Mouse (Mus musculus): ENCODE measurements around the gene Mecr.

Mecr gene

DNA sequence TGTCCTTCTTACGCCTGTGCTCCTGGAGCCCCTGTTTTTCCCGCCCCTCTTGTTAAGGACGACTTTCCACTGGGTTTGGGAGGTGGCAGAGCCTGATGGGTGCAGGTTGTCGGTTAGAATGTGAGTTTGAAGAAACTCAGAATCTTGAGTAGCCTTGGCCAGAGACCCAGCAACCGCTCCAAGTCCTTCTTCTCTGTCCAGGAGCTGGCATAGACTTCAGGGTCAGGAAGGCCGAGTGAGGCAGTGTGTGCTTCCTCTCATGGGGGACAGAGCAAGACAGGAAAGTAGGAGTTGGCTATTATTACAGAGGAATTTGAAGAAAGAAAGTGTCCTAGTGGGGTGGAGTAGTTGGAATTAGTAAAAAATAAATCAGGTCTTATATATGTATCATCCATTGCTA is 40.3 kb downstream of the Mecr start:
- ATAC-seq (ENCODE audit: insufficient number of reproducible peaks, low FRiP score, low TSS enrichment), result no peak

DNA sequence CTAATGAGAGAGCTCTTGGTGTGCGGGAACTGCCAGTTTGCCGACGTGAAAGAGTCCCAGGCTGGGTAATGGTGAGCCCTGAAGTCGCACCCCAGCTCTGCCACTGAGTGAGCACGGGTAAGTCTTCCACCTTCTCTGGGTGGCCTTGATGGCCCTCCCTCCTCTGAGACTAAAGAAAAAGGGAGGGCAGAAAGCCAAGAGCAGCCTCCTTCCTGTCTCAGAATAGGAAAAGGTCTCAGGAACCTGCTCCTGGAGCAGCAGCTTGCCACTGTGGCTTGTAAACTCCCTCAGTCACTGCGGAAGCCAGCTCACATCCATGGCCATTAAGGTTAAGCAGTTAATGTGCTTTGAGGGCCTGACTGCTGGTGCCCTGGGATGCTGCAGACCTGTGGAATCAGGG is 42.1 kb downstream of the Mecr start:
- ATAC-seq (ENCODE audit: insufficient number of reproducible peaks, low FRiP score, low TSS enrichment), result no peak

DNA sequence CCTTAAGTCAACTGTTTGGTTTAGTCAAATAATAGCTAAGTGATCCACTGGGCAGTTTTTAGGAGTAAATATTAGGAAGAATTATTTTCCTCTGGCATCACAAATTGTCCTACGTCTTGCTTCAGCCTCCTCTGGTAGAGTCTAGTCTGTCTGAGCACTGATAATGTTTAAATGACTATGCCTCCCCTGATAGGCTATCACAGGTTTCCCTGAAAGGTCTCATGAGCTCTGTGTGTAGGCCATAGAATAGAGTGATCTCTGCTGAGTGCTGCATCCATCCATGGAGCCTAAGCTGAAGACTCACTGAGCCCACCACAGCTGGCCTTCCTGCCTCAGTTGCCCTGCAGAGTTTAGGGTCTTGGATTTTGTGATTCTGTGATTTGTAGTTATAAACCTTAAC is 45.3 kb downstream of the Mecr start:
- no peak for ATAC-seq (ENCODE audit: insufficient number of reproducible peaks, low FRiP score, low TSS enrichment)

DNA sequence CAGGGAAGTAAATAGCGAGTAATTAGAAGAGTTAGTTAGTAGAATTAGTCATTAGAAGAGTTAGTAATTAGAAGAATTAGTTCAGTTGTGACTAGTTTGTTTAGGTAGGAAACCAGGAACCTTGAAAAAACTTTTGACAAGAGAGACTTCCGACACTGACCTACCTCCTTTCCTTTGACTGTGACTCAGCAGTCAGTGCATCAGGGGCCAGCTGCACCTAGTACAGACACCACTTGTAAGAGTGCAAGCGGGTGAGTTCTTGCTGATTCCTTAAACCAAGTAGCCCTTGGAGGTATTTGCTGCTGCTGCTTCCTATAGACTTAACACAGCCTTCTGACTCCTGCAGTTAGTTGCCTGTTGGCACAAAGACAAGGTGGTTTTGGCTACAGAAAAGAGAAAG is 47.4 kb downstream of the Mecr start:
- ATAC-seq (ENCODE audit: insufficient number of reproducible peaks, low FRiP score, low TSS enrichment), result no peak

DNA sequence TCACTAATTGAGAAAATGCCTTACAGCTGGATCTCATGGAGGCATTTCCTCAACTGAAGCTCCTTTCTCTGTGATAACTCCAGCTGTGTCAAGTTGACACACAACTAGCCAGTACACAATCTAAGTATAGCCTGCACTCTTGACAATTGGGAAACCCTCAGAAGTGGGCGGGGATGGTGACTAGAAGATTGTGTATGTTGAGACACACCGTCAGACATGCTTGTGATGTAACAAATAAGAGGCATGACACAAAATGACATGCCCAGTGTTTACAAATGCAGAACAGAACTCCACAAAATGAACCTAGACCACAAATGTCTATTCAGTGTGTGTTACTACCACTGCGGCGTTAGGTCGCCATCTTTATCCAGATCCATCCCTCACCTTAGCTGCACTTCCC is 53.8 kb downstream of the Mecr start:
- no peak for ATAC-seq (ENCODE audit: insufficient number of reproducible peaks, low FRiP score, low TSS enrichment)

DNA sequence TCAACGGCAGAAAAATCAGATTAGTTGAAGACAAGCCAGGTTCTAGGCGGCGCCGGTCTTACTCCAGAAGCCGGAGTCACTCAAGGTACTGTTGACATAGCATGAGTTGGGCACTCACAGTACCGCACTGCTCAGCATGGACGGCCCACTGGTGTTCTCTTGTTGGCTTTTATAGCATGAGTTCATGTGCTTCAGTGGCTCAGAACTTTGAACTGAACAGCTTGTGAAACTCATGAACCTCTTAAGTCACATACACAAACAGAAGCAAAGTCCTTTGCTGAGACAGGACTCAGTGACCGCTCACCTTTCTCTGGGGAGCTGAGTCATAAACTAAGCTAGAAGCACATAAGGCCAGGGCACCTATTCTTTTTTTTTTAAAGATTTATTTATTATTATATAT is 54.5 kb downstream of the Mecr start:
- ATAC-seq (ENCODE audit: insufficient number of reproducible peaks, low FRiP score, low TSS enrichment), result no peak

DNA sequence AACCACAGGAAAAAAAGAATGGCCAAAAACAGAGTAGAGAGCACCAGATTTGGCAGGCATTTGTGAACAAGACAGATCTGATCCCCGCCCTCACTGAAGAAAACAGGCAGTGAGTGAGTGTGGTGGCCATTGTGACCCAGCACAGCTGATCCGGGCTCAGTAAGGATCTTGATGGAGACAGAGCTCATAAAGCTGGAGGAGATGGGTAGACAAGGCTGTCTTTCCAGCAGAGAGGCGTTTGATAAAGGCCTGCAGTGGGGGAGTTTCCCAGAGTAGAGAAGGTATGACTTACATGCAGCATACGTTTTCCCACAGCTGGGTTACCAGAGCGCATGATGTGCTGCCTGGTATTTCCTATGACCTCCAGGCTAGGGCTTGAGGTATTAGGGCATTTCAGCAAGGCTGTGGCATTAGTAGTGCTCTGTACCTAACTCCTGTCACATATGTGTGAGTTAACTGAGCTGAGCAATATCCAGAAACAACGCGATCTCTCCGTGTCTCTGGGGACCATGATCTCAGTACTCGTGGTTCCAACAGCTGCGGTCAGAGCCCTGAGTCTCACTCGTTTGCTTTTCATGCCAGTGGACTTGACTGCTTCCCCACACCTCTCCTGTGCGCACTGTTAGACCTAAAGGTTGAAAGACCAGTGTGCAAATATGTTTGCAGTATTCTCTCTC is 55.4 kb downstream of the Mecr start:
- no peak for ATAC-seq (ENCODE audit: insufficient number of reproducible peaks, low FRiP score, low TSS enrichment)

DNA sequence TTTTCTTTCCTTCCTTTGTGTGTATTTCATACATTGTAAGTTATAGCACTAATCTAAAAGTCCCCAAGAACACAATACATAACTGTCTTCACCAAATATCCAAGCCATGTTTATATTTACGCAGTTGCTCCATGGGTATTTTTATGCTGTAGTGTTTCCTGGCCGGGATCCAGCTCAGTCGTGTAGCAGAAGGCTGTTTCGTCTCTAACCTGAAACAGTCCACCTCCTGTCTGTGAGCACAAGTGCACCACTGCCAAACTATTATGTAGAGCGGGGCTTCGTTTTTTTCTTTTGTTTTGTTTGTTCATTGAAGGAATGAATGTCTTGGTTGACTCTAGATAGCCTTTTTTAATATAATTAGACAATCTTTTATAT is 55.9 kb downstream of the Mecr start:
- no peak; the same call in 1 of the 2 replicates for ATAC-seq (ENCODE audit: insufficient number of reproducible peaks, low FRiP score, low TSS enrichment)

DNA sequence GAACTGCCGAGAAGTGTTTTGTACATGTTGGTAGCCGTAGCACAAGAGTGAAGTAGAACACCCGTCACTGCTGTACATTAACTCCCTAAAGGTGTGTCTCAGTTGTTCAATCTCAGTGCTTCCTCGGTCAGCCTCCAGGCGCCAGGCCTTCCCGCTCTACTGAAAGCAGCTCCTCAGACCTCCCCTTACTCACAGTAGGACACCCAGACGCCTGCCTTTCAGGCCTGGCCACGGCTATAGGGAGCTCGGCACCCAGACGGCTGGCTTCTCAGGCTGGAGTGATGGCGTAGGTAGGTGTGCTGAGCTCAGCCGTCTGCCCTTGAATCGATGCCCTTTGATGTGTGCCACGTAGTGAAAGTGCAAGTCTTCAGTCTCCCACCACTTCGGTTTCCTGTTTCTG is 57.8 kb downstream of the Mecr start:
- ATAC-seq (ENCODE audit: insufficient number of reproducible peaks, low FRiP score, low TSS enrichment), result no peak

DNA sequence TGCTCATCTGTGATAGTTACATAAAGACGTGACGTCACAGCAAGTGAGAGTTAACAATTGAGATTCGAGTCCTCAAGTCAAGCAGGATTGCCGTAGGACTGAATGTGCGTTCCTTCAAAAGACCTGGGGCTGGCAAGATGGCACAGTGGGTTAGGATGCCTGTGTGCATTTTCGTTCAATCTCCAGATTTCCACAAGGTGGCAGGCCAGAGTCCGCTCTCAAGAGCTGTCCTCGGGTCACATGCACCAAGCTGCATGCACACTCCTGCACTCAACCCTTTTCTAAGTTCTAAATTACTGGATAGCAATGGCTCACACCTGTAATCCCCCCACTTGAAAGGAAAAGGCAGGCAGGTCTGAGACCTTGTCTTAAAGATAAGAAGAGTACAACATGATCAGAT is 61.2 kb downstream of the Mecr start:
- no peak for ATAC-seq (ENCODE audit: insufficient number of reproducible peaks, low FRiP score, low TSS enrichment)

DNA sequence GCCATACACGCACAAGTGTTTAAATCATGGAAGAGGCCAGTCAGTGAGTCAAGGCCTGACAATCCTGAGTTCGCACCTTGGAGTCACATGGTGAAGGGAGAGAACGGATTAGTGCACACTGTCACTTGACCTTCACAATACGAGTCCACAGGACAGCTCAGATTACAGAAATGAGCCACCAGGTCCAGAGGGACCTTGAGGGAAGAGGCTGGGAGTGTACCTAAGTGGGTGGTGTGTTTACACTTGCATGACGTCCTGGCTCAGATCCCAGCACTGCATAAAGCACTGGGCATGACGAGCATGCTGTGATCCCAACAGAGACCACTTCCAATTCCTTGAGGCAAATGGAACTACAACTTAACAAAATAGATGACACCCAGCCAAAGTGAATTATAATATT is 63.2 kb downstream of the Mecr start:
- no peak for ATAC-seq (ENCODE audit: insufficient number of reproducible peaks, low FRiP score, low TSS enrichment)

DNA sequence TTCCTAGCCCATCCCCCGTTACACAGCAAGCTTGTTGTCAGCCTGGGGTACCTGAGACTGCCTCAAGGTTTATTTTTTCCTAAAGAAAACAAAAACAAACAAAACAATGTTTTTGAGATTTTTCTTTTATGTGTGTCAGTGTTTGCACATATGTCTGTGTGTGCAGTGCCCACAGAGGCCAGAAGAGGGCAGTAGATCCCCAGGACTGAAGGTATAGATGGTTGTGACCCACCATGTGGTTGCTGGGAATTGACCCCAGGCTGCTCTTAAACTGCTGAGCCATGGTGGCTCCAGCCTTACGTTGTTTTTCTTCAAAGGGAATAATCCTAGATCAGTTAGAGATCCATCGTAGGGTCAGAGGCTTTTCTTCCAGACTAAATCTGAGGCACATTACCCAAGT is 64.6 kb downstream of the Mecr start:
- no peak for ATAC-seq (ENCODE audit: insufficient number of reproducible peaks, low FRiP score, low TSS enrichment)

DNA sequence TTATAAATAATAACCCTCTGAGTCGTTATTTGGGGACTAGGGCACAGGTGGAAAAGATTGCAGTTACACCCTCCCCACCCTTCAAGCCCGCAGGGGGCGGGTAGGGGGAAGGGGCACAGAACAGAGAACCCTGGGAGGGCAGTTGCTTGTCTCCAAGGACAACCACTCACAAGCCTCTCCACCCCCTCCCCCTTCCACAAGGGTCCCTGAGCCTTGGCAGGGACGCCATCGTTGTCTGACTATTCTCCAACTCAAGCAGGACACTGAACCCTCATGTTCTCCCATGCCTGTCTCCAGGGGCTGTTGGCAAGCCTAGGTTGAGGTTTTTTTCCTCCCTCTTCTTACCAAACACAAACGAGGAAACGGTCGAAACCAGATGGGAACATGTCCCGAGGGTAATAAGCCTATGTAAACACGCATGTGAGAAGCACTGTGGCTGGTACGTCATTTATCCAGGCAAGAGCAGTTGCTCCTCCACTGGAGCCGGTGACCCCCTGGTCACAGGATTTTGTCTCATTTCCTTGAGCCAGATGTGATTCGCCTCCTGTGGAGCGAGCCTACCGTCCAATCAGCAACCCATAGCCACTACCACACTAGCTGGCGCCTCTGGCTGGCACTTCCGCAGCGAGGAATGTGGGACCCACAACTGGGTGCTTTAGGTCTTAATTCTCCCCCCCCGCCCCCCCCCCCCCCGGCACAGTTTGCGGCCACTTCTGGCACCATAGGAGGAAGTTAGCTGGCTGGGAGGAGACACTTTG is 67.1 kb downstream of the Mecr start:
- ATAC-seq (ENCODE audit: insufficient number of reproducible peaks, low FRiP score, low TSS enrichment), result no peak

DNA sequence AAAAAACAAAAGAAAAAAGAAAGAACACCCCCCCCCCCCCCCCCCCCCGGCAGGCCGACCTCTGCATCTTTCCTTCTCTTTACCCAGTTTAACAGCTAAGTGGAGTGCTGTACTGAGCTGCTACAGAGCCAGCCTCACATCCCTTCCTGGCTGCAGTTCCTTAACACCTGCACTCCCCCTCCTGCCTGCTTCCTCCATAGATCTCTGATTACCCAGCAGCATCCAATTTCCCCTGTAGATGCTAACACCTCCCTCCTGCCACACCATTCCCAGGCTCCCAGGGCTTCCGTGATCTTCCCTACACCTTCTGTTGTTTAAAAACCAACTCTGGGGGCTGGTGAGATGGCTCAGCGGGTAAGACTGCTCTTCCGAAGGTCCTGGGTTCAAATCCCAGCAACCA is 68.3 kb downstream of the Mecr start:
- no peak for ATAC-seq (ENCODE audit: insufficient number of reproducible peaks, low FRiP score, low TSS enrichment)

DNA sequence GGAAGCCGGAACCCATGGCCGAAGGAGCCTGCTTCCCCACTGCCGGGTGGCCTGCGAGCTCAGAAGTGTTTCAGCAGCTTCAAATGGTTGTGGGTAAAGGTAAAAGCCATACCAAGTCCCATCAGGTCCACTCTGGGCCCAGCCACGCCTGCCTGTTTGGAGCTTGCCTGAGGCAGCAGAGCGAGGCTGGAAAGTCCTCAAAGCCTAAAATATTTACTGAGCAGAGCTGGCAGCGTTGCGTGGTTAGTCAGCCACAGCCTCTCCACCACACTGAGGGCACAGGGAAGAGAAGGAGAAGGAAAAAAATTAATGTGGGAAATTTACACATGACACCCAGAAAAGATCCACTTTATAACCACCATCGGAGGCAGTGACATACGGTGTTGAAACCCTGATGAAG is 70.3 kb downstream of the Mecr start:
- no peak for ATAC-seq (ENCODE audit: insufficient number of reproducible peaks, low FRiP score, low TSS enrichment)

DNA sequence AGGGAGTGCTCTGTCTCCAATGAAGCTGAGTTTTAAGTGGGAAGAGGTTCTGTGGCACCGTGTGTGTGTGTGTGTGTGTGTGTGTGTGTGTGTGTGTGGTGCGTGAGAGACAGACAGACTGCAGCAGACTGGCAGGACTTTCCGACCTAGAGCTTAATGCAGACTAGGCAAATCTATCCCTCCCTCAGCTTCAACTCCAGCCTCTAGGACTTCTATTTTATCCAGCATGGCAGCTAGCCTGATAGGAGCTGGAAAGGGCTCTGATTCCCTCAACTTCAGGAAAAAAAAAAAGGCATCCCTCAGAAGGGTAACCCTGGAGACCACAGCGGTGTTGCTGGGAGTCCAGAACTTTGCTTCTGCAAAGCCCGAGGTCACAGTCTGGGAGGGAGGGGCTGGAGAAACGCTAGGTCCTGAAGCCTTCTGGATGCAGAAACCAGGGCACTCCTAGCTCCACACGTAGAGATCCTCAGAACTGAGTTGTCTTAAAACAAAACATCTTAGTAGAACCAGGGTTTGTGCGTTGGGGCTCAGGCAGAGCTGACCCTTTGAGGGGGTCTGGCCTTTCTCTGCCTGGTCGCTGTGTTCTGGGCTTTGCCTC is 70.9 kb downstream of the Mecr start:
- no peak for ATAC-seq (ENCODE audit: insufficient number of reproducible peaks, low FRiP score, low TSS enrichment)

DNA sequence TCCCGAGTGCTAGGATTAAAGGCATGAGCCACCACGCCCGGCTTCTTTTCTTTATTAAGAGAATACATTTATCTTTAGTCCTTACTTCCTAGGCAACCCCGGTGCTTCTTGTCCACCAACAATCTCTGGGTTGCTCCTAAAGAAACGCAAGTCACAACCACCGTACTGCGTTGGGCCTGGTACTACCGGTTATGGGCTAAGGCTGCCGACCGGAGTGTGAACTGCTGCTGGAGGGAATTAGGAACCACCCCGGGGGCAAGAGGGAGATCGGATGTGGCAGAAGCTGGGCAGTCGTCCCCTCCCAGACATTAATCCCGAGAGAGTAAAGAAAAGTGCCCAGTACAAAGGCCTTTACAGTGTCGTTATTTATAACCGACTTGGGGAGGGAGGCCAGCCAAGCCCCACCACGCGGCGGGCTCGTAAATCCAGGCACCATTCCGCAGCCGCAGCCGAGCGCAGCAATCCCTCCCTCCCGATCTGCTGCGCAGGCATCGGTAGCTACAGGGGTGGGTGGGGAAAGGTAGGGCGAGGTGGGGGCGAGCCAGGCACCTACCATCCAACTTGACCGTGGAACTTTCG is 71.7 kb downstream of the Mecr start:
- no peak for ATAC-seq (ENCODE audit: insufficient number of reproducible peaks, low FRiP score, low TSS enrichment)

DNA sequence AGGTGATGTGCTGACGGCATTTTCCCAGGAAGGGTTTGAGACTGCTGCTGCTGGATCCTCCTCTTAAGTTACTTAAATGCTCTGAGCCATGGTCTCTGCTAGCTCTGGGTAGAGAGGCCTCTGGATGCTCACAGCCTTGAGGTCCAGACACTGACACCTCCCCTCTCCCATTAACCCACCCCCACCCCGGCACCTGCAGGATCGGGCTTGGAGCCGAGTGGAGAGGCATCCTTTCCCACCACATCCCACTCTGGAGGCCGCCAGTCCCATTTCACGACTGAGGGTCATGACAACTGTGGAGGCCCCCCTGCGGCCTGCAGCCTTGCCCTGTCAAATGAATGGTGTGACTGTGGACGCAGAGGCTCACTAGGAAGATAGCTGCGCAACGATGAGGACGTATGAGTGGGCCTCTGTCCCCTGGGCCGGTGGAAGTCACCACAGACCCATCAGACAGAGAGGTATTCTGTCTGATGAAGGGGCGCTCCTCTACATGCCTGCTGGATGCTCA is 72.6 kb downstream of the Mecr start:
- ATAC-seq (ENCODE audit: insufficient number of reproducible peaks, low FRiP score, low TSS enrichment), result no peak

DNA sequence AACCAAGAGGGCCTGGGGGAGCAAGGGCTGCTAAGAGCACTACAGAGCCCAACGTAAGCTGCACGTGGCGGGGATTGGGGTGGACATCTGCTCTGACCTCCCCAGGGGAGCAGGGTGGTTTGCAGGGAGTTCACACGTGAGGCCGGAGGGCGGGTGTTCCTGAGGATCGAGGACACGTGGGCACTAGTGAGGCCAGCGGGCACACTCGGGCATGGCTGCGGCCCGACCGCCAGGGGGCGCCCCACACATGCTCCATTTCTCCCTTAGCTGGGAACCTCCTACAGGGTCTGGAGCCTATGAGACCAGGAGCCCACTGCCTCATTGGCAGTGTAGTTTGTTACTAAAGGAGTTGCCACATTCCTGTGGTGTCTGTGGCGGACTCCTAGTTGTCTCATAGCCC is 73.2 kb downstream of the Mecr start:
- ATAC-seq (ENCODE audit: insufficient number of reproducible peaks, low FRiP score, low TSS enrichment), result no peak

DNA sequence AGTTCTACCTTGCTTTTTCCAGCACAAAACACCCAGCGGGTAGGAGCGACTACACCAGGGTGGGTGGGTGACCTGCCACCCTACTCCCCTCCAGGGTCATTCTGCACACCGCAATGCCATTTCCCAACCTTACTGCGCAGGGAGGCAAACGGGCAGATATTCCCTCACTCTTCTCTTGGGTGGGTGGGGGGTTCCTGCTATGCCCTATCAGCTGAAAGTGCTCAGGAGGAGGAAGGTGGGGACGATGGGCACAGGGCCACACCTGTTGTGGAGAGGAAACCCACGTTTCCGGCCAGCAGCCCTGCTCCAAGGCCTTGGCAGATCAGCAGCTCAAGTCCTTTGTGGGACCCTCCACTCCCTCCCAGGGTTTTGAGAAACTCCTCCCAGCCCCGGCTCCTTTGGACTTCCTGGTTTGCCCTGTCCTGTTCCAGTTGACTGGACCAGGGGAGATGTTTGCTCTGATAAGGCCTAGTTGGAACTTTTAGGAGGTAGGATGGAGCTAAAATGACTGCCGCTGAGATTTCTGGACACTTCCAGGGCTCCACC is 73.8 kb downstream of the Mecr start:
- no peak for ATAC-seq (ENCODE audit: insufficient number of reproducible peaks, low FRiP score, low TSS enrichment)

All from cerebellum, adult (tissue).